Mouse (Mus musculus): Measurements from ENCODE around the gene Corin. TPM values are rescaled to one million over a fixed set of nuclear protein-coding genes. Genes with fewer than 3 reads are reported as not detected.

The Corin gene
- polyA plus RNA-seq, 1 experiment from 2014 or later, result not detected

DNA sequence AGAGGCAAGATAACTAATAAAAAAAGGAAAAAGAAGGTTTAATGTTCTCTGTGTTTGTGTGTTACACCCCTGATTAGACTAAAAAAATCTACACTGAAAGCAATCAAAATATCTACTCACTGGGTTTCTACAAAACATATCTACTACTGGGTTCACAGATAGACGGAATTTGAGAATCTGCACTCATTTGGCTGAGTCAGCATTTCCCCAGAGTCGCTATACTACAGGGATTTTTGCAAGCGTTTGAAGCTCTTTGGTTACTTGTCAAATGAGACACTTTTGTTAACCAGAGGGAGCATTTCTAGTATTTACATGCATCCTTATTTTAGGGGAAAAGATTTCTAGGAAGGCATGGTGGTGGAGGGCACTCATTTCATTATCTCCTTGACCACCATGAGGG lies 136.3 kb downstream of the Corin start:
- ATAC-seq (no peak), DNase-seq (ENCODE audit: low spot score) (no peak)
- H3K27ac ChIP-seq (ENCODE audit: low read depth, low read length), result no peak overlapping the region
- H3K36me3 ChIP-seq (ENCODE audit: control insufficient read depth, insufficient read depth, low read length), result no peaks in the 10 kb centered on the region
- H3K4me2 ChIP-seq (ENCODE audit: low read length), result no peak overlapping the region
- 86% methylated on average over 3 of the region's 3 CpGs for WGBS
- H3K9me3 ChIP-seq (replicated peaks; ENCODE audit: control insufficient read depth, low read length), result no peaks in the 10 kb centered on the region
- H3K4me3 ChIP-seq (ENCODE audit: low read depth, low read length), result no peak overlapping the region
- no peaks in the 10 kb centered on the region for H3K4me1 ChIP-seq (ENCODE audit: control insufficient read depth, insufficient read depth, low read length)
- H3K9ac ChIP-seq (ENCODE audit: low read length), result no peak overlapping the region
- H3K27me3 ChIP-seq (replicated peaks; ENCODE audit: control insufficient read depth, insufficient read depth, low read length), result no peaks in the 10 kb centered on the region

DNA sequence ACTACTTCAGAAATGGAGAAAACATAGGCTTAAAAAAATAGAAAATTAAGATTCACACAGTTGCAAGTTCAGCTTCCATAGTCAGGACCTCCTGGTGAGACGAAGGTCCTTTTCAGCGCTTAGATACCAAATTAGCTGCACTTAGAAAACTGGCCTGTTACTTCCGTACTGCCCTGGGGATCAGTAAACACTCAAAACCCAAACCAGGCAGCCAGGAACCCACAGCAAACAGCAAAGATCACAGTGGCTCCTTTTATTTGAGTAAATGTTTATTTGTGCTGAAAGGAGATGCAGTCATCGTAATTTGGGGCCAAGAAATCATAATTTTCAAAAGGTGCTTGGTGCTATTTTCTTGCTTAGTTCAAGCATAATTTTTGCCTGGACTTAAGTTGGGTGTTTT lies 138.5 kb downstream of the Corin start:
- ATAC-seq, result no peak
- H3K27ac ChIP-seq (ENCODE audit: low read depth, low read length), result no peak overlapping the region
- WGBS, result 79% methylated on average over 4 of the region's 4 CpGs

DNA sequence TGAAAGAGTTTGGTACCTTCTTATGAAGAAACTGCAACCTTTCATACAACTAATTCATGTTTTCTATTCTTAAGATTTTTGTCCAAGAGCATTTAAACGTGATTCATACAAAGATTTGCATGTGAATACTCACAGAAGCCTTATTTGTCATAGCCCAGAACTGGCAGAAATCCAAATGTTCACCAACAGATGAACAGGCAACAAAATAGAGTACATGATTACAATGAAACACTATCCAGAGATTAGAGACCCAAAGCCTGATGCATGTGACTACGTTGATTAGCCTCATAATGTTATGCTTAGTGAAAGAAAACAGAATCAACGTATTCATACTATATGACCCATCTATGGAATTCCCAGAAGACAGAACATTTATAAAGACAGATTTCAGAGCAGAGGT lies 140.4 kb downstream of the Corin start:
- no peaks in the 10 kb centered on the region for H3K36me3 ChIP-seq (ENCODE audit: control insufficient read depth, insufficient read depth, low read length)
- 20% methylated on average over 3 of the region's 3 CpGs for WGBS
- no peak overlapping the region for H3K27ac ChIP-seq (ENCODE audit: low read depth, low read length)
- H3K27me3 ChIP-seq (replicated peaks; ENCODE audit: control insufficient read depth, insufficient read depth, low read length), result no peaks in the 10 kb centered on the region
- DNase-seq (ENCODE audit: low spot score), result peak; percentile 51
- no peak overlapping the region for H3K9ac ChIP-seq (ENCODE audit: low read length)
- no peak overlapping the region for H3K4me3 ChIP-seq (ENCODE audit: low read depth, low read length)
- peak; percentile 52; the same call in 1 of the 2 replicates for ATAC-seq
- no peak overlapping the region for H3K4me2 ChIP-seq (ENCODE audit: low read length)
- no peaks in the 10 kb centered on the region for H3K4me1 ChIP-seq (ENCODE audit: control insufficient read depth, insufficient read depth, low read length)
- no peaks in the 10 kb centered on the region for H3K9me3 ChIP-seq (replicated peaks; ENCODE audit: control insufficient read depth, low read length)

More for the DNA sequence above, 138.5 kb downstream of the Corin start:
- Histone ChIP-seq H3K9ac (ENCODE audit: low read length) (no peak overlapping the region), H3K9me3 (replicated peaks; ENCODE audit: control insufficient read depth, low read length) (no peaks in the 10 kb centered on the region), H3K4me1 (ENCODE audit: control insufficient read depth, insufficient read depth, low read length) (no peaks in the 10 kb centered on the region), H3K27me3 (replicated peaks; ENCODE audit: control insufficient read depth, insufficient read depth, low read length) (no peaks in the 10 kb centered on the region), H3K4me2 (ENCODE audit: low read length) (no peak overlapping the region), H3K36me3 (ENCODE audit: control insufficient read depth, insufficient read depth, low read length) (no peaks in the 10 kb centered on the region), H3K4me3 (ENCODE audit: low read depth, low read length) (no peak overlapping the region)
- no peak for DNase-seq (ENCODE audit: low spot score)

DNA sequence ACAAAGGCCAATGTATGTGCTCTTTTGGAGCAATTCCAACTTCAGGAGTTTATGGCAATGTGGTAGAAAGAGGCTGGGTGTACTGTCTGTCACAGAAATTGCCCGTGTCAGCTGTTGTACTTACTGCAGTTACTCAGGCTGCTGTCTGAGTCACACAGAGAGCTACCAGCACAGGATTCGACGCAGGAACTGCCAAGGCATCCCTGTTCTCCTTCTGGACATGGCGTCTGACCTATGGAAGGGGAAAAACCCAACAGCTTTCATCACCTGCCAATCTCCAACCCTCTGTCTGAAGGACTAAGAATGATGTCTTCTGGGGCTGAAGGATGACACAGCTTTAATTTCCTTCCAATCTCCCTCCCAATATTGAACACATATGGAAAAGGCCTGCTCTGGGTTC lies 150.5 kb downstream of the Corin start:
- no peak overlapping the region for H3K4me2 ChIP-seq (ENCODE audit: low read length)
- H3K27me3 ChIP-seq (replicated peaks; ENCODE audit: control insufficient read depth, insufficient read depth, low read length), result no peaks in the 10 kb centered on the region
- H3K36me3 ChIP-seq (ENCODE audit: control insufficient read depth, insufficient read depth, low read length), result no peaks in the 10 kb centered on the region
- 77% methylated on average over 4 of the region's 4 CpGs for WGBS
- ATAC-seq (no peak), DNase-seq (ENCODE audit: low spot score) (no peak)
- H3K27ac ChIP-seq (ENCODE audit: low read depth, low read length), result no peak overlapping the region
- H3K4me1 ChIP-seq (ENCODE audit: control insufficient read depth, insufficient read depth, low read length), result no peaks in the 10 kb centered on the region
- H3K4me3 ChIP-seq (ENCODE audit: low read depth, low read length), result no peak overlapping the region
- H3K9ac ChIP-seq (ENCODE audit: low read length), result no peak overlapping the region
- H3K9me3 ChIP-seq (replicated peaks; ENCODE audit: control insufficient read depth, low read length), result no peaks in the 10 kb centered on the region

DNA sequence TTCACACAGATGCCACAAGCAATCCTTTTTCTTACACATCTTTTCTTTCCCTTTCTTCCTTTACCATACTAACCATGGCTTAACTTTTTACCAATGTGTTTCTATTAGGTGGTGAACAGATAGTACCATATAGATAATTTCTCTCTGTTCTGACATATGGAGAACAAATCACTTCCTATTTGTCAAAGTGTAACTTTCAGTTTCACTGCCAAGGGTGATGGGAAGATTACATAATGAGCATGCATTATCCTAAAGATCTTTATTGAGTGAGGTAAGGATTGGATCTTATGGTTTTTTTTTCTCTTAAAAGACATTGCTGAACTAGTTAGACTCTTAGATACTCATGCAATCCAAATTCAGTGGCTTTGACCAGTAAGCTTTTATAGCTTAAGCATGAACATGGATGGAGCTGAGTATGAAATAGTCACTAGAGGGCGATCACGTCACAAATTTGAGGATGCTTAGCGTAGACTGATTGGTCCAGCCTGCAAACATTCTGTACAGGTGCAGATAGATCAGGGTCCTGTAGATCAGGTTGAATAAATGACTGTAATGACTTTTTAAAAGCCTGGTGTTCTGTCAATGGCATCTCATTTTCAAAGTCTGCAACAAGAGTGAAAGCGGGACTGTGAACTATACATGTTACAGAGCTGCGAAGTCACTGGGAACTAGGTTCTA lies 154.1 kb downstream of the Corin start:
- no peak overlapping the region for H3K9ac ChIP-seq (ENCODE audit: low read length)
- ATAC-seq (peak; percentile 96), DNase-seq (ENCODE audit: low spot score) (peak; percentile 87)
- H3K36me3 ChIP-seq (ENCODE audit: control insufficient read depth, insufficient read depth, low read length), result no peaks in the 10 kb centered on the region
- H3K4me2 ChIP-seq (ENCODE audit: low read length), result no peak overlapping the region
- H3K27me3 ChIP-seq (replicated peaks; ENCODE audit: control insufficient read depth, insufficient read depth, low read length), result no peaks in the 10 kb centered on the region
- H3K4me3 ChIP-seq (ENCODE audit: low read depth, low read length), result no peak overlapping the region
- no peak overlapping the region for H3K27ac ChIP-seq (ENCODE audit: low read depth, low read length)
- 36% methylated on average over 5 of the region's 5 CpGs for WGBS
- H3K9me3 ChIP-seq (replicated peaks; ENCODE audit: control insufficient read depth, low read length), result no peaks in the 10 kb centered on the region
- no peaks in the 10 kb centered on the region for H3K4me1 ChIP-seq (ENCODE audit: control insufficient read depth, insufficient read depth, low read length)

DNA sequence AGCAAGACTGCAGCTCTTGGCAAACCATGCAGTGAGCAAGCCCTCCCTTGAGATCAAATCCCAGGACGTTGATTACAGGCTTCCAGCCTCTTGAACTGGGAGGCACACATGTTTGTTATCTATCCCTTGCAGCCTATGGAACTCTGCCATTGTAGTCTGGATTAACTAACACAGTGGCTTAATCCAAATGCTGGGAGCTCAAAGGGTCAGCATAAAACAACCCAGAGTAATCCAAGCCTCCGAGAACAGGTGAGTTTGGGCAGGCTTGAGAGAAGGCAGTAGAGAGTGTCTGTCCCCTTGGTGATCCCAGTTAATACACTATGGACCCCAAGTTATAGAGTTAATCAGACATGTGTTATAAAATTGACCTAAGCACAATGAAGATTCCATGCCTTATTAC lies 155.7 kb downstream of the Corin start:
- ATAC-seq (no peak), DNase-seq (ENCODE audit: low spot score) (no peak)
- no peak overlapping the region for H3K9ac ChIP-seq (ENCODE audit: low read length)
- H3K36me3 ChIP-seq (ENCODE audit: control insufficient read depth, insufficient read depth, low read length), result no peaks in the 10 kb centered on the region
- H3K27me3 ChIP-seq (replicated peaks; ENCODE audit: control insufficient read depth, insufficient read depth, low read length), result no peaks in the 10 kb centered on the region
- H3K9me3 ChIP-seq (replicated peaks; ENCODE audit: control insufficient read depth, low read length), result no peaks in the 10 kb centered on the region
- H3K4me1 ChIP-seq (ENCODE audit: control insufficient read depth, insufficient read depth, low read length), result no peaks in the 10 kb centered on the region
- H3K4me3 ChIP-seq (ENCODE audit: low read depth, low read length), result no peak overlapping the region
- no peak overlapping the region for H3K4me2 ChIP-seq (ENCODE audit: low read length)
- no peak overlapping the region for H3K27ac ChIP-seq (ENCODE audit: low read depth, low read length)
- 45% methylated on average over 2 of the region's 2 CpGs for WGBS

DNA sequence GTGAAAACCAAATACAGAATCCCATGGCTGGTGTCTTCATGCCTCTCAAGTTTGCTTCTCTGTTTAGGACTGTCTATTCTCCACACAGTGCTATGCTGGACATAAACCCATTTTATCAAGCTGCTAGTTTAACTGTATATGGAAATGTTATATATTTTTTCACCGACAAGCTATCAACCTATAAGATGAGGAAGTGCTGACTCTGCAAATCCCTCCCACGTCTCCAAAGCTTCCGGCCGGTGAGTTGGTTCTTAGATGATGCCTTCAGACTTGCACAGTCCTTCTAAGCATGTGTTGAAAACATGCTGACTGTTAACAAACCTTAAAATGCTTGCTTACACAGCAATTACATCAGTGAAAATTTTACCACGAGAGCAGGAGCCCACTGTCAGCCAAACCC lies 168.4 kb downstream of the Corin start:
- Histone ChIP-seq H3K27ac (ENCODE audit: low read depth, low read length) (no peak overlapping the region), H3K36me3 (ENCODE audit: control insufficient read depth, insufficient read depth, low read length) (no peaks in the 10 kb centered on the region), H3K4me2 (ENCODE audit: low read length) (no peak overlapping the region), H3K4me3 (ENCODE audit: low read depth, low read length) (no peak overlapping the region), H3K4me1 (ENCODE audit: control insufficient read depth, insufficient read depth, low read length) (no peaks in the 10 kb centered on the region), H3K27me3 (replicated peaks; ENCODE audit: control insufficient read depth, insufficient read depth, low read length) (no peaks in the 10 kb centered on the region), H3K9ac (ENCODE audit: low read length) (no peak overlapping the region), H3K9me3 (replicated peaks; ENCODE audit: control insufficient read depth, low read length) (no peaks in the 10 kb centered on the region)
- no peak for ATAC-seq
- WGBS, result 87% methylated on average over 5 of the region's 5 CpGs
- DNase-seq (ENCODE audit: low spot score), result no peak

DNA sequence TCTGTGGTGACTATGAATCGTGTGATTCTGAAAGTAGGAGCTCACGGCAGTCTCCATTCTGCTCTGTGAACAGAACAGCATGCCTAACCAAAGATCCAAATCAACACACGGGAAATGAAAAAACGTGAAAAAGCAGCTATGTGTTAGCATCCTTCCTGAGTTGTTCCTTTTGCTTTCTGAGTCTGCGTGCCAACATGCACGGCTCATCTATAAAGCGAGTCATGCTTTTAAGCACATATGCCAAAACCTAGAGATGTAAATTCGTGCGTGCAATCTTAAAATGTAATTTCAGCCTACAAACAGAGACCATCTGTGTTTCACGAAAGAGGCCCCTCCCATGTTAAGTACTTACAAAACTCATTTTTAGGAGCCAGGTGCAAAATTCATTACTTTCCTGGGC lies 171.4 kb downstream of the Corin start:
- Histone ChIP-seq H3K4me3 (ENCODE audit: low read depth, low read length) (no peak overlapping the region), H3K9ac (ENCODE audit: low read length) (no peak overlapping the region), H3K27ac (ENCODE audit: low read depth, low read length) (no peak overlapping the region), H3K9me3 (replicated peaks; ENCODE audit: control insufficient read depth, low read length) (no peaks in the 10 kb centered on the region), H3K4me1 (ENCODE audit: control insufficient read depth, insufficient read depth, low read length) (peaks cover 6% of the 10 kb centered on the region; the same call in 1 of the 2 replicates), H3K4me2 (ENCODE audit: low read length) (no peak overlapping the region), H3K27me3 (replicated peaks; ENCODE audit: control insufficient read depth, insufficient read depth, low read length) (no peaks in the 10 kb centered on the region), H3K36me3 (ENCODE audit: control insufficient read depth, insufficient read depth, low read length) (no peaks in the 10 kb centered on the region)
- ATAC-seq, result no peak
- peak; percentile 41 for DNase-seq (ENCODE audit: low spot score)
- 86% methylated on average over 10 of the region's 10 CpGs for whole genome bisulfite sequencing

DNA sequence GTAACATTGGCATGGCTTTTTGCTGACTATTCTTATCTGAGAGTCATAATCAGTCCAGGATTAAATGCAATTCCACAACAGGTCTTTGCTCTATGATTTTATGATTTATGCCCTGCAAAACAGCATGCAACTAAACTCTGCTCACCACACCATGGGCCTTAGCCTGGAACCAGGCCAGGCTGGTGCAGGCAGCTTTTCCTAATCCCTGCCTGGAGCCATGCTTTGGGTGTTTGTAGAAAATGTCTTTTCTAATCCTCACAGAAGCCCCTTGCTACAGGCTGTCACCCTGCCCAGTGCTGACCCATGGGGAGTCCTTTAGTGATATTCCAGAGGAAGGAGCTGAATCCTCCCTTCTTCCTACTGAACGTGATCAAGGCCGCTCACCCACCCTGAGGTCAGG lies 173.1 kb downstream of the Corin start:
- Histone ChIP-seq H3K9me3 (replicated peaks; ENCODE audit: control insufficient read depth, low read length) (no peaks in the 10 kb centered on the region), H3K27ac (ENCODE audit: low read depth, low read length) (no peak overlapping the region), H3K36me3 (ENCODE audit: control insufficient read depth, insufficient read depth, low read length) (no peaks in the 10 kb centered on the region), H3K4me2 (ENCODE audit: low read length) (no peak overlapping the region), H3K4me1 (ENCODE audit: control insufficient read depth, insufficient read depth, low read length) (peaks cover 6% of the 10 kb centered on the region; the same call in 1 of the 2 replicates), H3K4me3 (ENCODE audit: low read depth, low read length) (no peak overlapping the region), H3K27me3 (replicated peaks; ENCODE audit: control insufficient read depth, insufficient read depth, low read length) (no peaks in the 10 kb centered on the region), H3K9ac (ENCODE audit: low read length) (no peak overlapping the region)
- DNase-seq (ENCODE audit: low spot score) (no peak), ATAC-seq (no peak)
- 83% methylated on average over 2 of the region's 2 CpGs for WGBS

Data from forebrain, embryonic 14.5 days (tissue).